Mouse (Mus musculus): ENCODE results near the gene Zcchc7. TPM values are rescaled to one million over a fixed set of nuclear protein-coding genes. Genes with fewer than 3 reads are reported as not detected.

Gene Zcchc7
- 16.3 and 19.0 TPM in 2 replicates for polyA plus RNA-seq (2014; fragmentation: Nextera tagmentation; extraction: Ambion mirVana)

DNA sequence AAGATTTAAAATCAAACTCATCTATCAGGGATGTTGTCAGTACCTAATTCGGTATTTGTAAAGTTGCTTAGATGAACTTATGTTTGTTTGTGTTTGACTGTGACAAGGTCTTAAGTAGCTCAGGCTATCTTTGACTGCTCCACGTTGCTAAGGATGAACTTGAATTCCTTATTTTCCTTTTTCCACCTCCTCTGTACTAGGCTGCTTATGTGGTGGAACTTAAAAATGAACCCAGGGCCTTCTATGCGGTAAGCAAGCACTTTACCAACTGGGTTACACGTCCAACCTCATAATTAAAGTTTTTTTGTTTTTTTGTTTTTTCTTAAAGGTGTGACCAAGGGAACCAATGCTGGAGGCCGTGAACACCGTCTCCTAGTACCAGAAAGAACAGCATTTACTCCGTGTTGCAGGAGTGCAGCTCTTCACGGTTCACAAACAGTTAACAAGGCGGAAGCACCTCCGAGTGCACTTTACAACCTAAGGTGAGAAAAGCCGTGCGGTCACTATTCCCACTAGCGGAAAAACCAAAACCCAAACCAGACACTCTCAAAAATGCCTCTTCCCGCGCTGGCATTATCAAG lies at the start of gene Zcchc7:
Zcchc7 (plus strand) TSS at position 325 of the 581 bp plus-strand sequence.
- 4% methylated on average over 15 of the region's 15 CpGs for WGBS
- peak within 1 kb of the TSS; percentile 67 for H3K4me2 ChIP-seq (ENCODE audit: low read depth, low read length)
- ATAC-seq (replicated peaks; ENCODE audit: insufficient number of reproducible peaks, low FRiP score, low TSS enrichment, low read depth): peak; percentile 66

DNA sequence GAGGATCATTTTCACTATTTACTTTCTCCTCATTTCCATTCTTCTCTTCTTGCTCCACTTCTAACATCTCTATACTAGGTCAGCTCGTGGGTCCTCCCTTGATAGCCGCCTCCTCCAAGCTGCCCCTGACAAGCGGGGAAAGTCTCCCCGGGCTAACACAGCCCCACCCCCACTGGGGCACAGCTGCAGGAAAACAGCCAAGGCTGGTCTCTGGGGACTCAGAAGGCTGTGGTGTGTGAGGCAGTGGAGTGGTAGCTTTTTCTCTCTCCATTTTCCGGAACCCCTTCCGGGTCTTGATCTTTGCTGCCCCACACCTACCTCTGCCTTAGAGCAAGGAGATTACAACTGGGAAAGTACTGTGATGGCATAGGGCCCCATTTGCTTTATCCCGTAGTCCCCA lies 49.7 kb upstream of the Zcchc7 start:
- H3K4me1 ChIP-seq (ENCODE audit: control insufficient read depth, insufficient read depth, low read length): peaks cover 7% of the 10 kb centered on the region
- no peaks in the 10 kb centered on the region for H3K36me3 ChIP-seq (replicated peaks; ENCODE audit: control insufficient read depth, insufficient read depth, low read depth, low read length)
- H3K9me3 ChIP-seq (replicated peaks; ENCODE audit: control insufficient read depth, low read length): no peaks in the 10 kb centered on the region
- no peak overlapping the region for H3K4me3 ChIP-seq (ENCODE audit: low read depth, low read length)
- H3K27me3 ChIP-seq (ENCODE audit: control insufficient read depth, insufficient read depth, low read length): peaks cover 89% of the 10 kb centered on the region
- no peak overlapping the region for H3K9ac ChIP-seq (replicated peaks; ENCODE audit: low read length)
- H3K27ac ChIP-seq (replicated peaks; ENCODE audit: low read depth, low read length): no peak overlapping the region
- ATAC-seq (replicated peaks; ENCODE audit: insufficient number of reproducible peaks, low FRiP score, low TSS enrichment, low read depth) (no peak), DNase-seq (ENCODE audit: low spot score) (no peak)
- 3% methylated on average over 7 of the region's 7 CpGs for WGBS
- H3K4me2 ChIP-seq (ENCODE audit: low read depth, low read length): no peak overlapping the region

More for the DNA sequence above, at the start of gene Zcchc7:
- H3K36me3 ChIP-seq (replicated peaks; ENCODE audit: control insufficient read depth, insufficient read depth, low read depth, low read length): no peaks in the 10 kb centered on the region
- H3K27me3 ChIP-seq (ENCODE audit: control insufficient read depth, insufficient read depth, low read length): no peaks in the 10 kb centered on the region
- peak within 1 kb of the TSS; percentile 93 for H3K9ac ChIP-seq (replicated peaks; ENCODE audit: low read length)
- H3K4me1 ChIP-seq (ENCODE audit: control insufficient read depth, insufficient read depth, low read length): no peaks in the 10 kb centered on the region
- no peak for DNase-seq (ENCODE audit: low spot score)
- H3K4me3 ChIP-seq (ENCODE audit: low read depth, low read length): peak within 1 kb of the TSS; percentile 94
- no peaks in the 10 kb centered on the region for H3K9me3 ChIP-seq (replicated peaks; ENCODE audit: control insufficient read depth, low read length)
- peak within 1 kb of the TSS; percentile 75 for H3K27ac ChIP-seq (replicated peaks; ENCODE audit: low read depth, low read length)

DNA sequence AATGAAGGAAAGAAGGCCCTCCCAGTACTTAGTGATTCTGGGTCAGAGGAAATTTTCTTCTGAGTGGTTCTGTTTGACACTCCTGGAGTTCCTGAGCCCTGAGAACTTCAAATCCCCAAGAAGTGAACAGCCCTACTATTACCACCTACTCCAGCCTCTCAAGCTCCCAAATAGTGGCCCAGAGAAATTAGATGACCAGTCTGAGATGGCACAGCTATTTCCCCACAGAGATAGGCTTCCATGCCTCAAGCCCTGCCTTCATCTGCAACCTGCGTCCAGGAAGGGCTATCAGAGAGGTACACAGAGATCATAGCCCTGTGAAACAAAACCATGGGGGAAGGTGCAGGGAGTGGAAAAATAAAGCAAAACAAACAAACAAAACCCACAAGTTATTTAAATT lies 48.8 kb upstream of the Zcchc7 start:
- Histone ChIP-seq H3K4me3 (ENCODE audit: low read depth, low read length) (no peak overlapping the region), H3K27ac (replicated peaks; ENCODE audit: low read depth, low read length) (no peak overlapping the region), H3K36me3 (replicated peaks; ENCODE audit: control insufficient read depth, insufficient read depth, low read depth, low read length) (no peaks in the 10 kb centered on the region), H3K4me2 (ENCODE audit: low read depth, low read length) (no peak overlapping the region), H3K9ac (replicated peaks; ENCODE audit: low read length) (no peak overlapping the region), H3K27me3 (ENCODE audit: control insufficient read depth, insufficient read depth, low read length) (peaks cover 90% of the 10 kb centered on the region), H3K9me3 (replicated peaks; ENCODE audit: control insufficient read depth, low read length) (no peaks in the 10 kb centered on the region), H3K4me1 (ENCODE audit: control insufficient read depth, insufficient read depth, low read length) (peaks cover 7% of the 10 kb centered on the region)
- no peak for ATAC-seq (replicated peaks; ENCODE audit: insufficient number of reproducible peaks, low FRiP score, low TSS enrichment, low read depth)
- 31% methylated on average over 1 of the region's 1 CpGs for WGBS
- DNase-seq (ENCODE audit: low spot score): no peak

DNA sequence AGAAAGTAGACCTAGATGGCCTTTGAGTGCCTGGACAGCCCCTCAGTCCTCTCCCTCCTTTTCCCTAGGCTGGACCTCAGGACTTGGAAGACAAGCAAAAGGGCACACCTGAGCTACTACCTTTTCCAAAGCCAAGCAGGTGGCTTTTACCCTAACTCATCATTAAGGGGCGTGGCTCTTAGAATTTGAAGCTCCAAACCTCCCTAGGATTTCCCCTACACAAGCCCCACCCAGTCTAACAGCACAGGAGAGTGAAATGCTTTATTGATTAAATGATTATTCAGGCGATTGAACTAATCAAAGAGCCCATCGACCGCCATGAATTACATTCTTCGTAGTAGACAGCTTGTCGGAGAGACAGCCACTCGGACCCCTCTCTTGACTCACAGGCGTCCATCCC lies 47.4 kb upstream of the Zcchc7 start:
- no peak overlapping the region for H3K27ac ChIP-seq (replicated peaks; ENCODE audit: low read depth, low read length)
- peaks cover 6% of the 10 kb centered on the region for H3K4me1 ChIP-seq (ENCODE audit: control insufficient read depth, insufficient read depth, low read length)
- H3K27me3 ChIP-seq (ENCODE audit: control insufficient read depth, insufficient read depth, low read length): peaks cover 86% of the 10 kb centered on the region
- H3K9me3 ChIP-seq (replicated peaks; ENCODE audit: control insufficient read depth, low read length): no peaks in the 10 kb centered on the region
- no peaks in the 10 kb centered on the region for H3K36me3 ChIP-seq (replicated peaks; ENCODE audit: control insufficient read depth, insufficient read depth, low read depth, low read length)
- ATAC-seq (replicated peaks; ENCODE audit: insufficient number of reproducible peaks, low FRiP score, low TSS enrichment, low read depth) (no peak), DNase-seq (ENCODE audit: low spot score) (no peak)
- H3K4me2 ChIP-seq (ENCODE audit: low read depth, low read length): no peak overlapping the region
- H3K9ac ChIP-seq (replicated peaks; ENCODE audit: low read length): no peak overlapping the region
- no peak overlapping the region for H3K4me3 ChIP-seq (ENCODE audit: low read depth, low read length)
- WGBS: 49% methylated on average over 8 of the region's 8 CpGs

DNA sequence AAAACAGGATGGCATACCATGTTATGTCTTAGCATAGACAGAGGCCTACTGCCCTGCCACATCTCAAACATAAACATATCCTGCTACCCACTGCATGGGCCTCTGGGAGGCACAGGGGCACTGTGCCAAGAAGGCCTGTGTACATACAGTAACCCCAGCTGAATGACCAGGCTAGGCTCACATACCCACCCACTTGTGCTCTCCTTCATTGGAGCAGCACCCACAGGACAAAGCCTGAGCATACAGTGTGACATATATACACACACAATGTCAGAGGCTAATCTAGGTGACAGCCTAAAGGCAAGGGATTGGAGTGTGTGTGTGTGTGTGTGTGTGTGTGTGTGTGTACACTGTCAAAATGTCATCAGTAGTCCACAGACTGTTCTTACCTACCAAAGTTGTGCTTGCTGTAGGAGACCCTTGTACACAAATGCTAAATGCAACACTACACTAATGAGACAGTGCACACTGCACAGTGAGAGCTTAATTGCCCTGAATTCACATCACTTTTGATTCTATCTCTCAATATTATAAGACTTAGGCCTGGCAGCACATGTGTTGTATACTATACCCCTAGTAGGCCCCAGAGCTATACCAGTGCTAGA lies 46.5 kb upstream of the Zcchc7 start:
- H3K36me3 ChIP-seq (replicated peaks; ENCODE audit: control insufficient read depth, insufficient read depth, low read depth, low read length): no peaks in the 10 kb centered on the region
- no peak overlapping the region for H3K4me3 ChIP-seq (ENCODE audit: low read depth, low read length)
- peaks cover 83% of the 10 kb centered on the region for H3K27me3 ChIP-seq (ENCODE audit: control insufficient read depth, insufficient read depth, low read length)
- H3K4me1 ChIP-seq (ENCODE audit: control insufficient read depth, insufficient read depth, low read length): no peaks in the 10 kb centered on the region
- ATAC-seq (replicated peaks; ENCODE audit: insufficient number of reproducible peaks, low FRiP score, low TSS enrichment, low read depth) (no peak), DNase-seq (ENCODE audit: low spot score) (no peak)
- no peaks in the 10 kb centered on the region for H3K9me3 ChIP-seq (replicated peaks; ENCODE audit: control insufficient read depth, low read length)
- no peak overlapping the region for H3K4me2 ChIP-seq (ENCODE audit: low read depth, low read length)
- no peak overlapping the region for H3K9ac ChIP-seq (replicated peaks; ENCODE audit: low read length)
- H3K27ac ChIP-seq (replicated peaks; ENCODE audit: low read depth, low read length): no peak overlapping the region

DNA sequence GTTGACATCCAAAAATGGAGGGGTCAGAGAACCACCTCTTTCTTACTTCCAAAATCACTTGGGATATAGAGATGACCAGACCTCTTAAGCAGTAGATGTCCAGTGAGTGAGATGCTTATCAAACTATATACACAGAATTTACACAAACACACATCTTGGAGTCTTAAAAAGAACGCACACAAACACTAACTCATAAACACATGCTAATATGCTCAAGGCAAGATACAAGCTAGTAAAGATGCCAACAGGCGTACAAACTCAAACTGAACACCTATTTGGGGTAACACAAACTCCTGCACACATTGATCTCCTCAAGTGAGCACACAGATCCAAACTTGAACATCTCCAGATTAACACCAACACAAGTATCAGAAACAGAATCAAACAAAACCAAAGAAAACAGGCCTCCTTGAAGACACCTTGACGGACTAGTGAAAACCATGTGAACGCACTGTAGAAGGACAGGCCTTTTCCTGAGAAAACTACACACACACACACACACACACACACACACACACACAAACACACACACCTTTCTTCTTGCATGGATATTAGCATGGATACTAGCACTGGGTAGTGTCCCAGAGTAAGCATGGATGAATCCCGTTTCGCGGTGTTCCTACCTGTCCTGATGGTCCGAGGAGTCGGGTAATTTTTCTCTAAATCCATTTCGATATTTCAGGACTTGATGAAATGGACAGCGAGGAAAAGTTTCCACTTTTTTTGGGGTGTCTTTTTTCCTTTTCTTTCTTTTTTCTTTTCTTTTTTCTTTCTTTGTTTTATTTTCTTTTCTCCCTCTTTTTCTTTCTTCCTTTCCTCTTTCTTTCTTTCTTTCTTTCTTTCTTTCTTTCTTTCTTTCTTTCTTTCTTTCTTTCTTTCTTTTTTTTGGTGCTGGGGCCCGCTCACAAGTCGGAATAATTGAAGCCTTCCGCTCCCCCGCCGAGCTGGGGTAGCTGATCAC lies 45.7 kb upstream of the Zcchc7 start, which contains the start of gene Pax5:
Pax5 (minus strand) TSS at position 748 of the 961 bp plus-strand sequence.
- no peak within 1 kb of the TSS for H3K4me2 ChIP-seq (ENCODE audit: low read depth, low read length)
- no peak within 1 kb of the TSS for H3K9ac ChIP-seq (replicated peaks; ENCODE audit: low read length)
- H3K9me3 ChIP-seq (replicated peaks; ENCODE audit: control insufficient read depth, low read length): no peaks in the 10 kb centered on the region
- no peak within 1 kb of the TSS for H3K27ac ChIP-seq (replicated peaks; ENCODE audit: low read depth, low read length)
- 24% methylated on average over 16 of the region's 16 CpGs for WGBS
- DNase-seq (ENCODE audit: low spot score): peak; percentile 15
- peaks cover 78% of the 10 kb centered on the region for H3K27me3 ChIP-seq (ENCODE audit: control insufficient read depth, insufficient read depth, low read length)
- ATAC-seq (replicated peaks; ENCODE audit: insufficient number of reproducible peaks, low FRiP score, low TSS enrichment, low read depth): no peak
- no peaks in the 10 kb centered on the region for H3K4me1 ChIP-seq (ENCODE audit: control insufficient read depth, insufficient read depth, low read length)
- H3K4me3 ChIP-seq (ENCODE audit: low read depth, low read length): no peak within 1 kb of the TSS
- H3K36me3 ChIP-seq (replicated peaks; ENCODE audit: control insufficient read depth, insufficient read depth, low read depth, low read length): no peaks in the 10 kb centered on the region

DNA sequence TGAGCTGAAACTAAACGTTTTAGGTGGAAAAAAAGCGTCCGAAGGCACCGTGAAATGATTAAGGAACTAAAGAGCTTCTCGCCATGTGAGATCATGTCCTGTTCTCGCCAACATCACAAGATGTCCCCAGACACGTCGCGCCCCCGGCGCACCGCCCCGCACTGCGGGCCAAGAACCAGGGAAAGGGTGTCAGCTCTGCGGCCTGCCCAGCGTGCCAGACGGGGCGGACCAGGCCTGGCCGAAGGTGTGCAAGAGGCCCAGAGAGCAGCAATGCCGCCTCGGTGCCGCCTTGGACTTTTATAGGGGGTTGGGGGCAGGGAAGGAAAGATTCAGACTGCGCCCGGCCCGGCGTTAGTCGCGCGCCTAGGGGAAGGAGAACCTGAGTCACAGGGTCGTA lies 45.0 kb upstream of the Zcchc7 start:
- no peak overlapping the region for H3K9ac ChIP-seq (replicated peaks; ENCODE audit: low read length)
- ATAC-seq (replicated peaks; ENCODE audit: insufficient number of reproducible peaks, low FRiP score, low TSS enrichment, low read depth) (no peak), DNase-seq (ENCODE audit: low spot score) (peak; percentile 31)
- H3K9me3 ChIP-seq (replicated peaks; ENCODE audit: control insufficient read depth, low read length): no peaks in the 10 kb centered on the region
- H3K27ac ChIP-seq (replicated peaks; ENCODE audit: low read depth, low read length): no peak overlapping the region
- WGBS: 2% methylated on average over 30 of the region's 30 CpGs
- H3K4me2 ChIP-seq (ENCODE audit: low read depth, low read length): no peak overlapping the region
- H3K36me3 ChIP-seq (replicated peaks; ENCODE audit: control insufficient read depth, insufficient read depth, low read depth, low read length): no peaks in the 10 kb centered on the region
- H3K4me1 ChIP-seq (ENCODE audit: control insufficient read depth, insufficient read depth, low read length): no peaks in the 10 kb centered on the region
- H3K4me3 ChIP-seq (ENCODE audit: low read depth, low read length): no peak overlapping the region
- peaks cover 76% of the 10 kb centered on the region for H3K27me3 ChIP-seq (ENCODE audit: control insufficient read depth, insufficient read depth, low read length)
